Mouse (Mus musculus) liver, adult 2 months (tissue): ENCODE results near the gene Ugt1a6b. TPM values are rescaled to one million over a fixed set of nuclear protein-coding genes. Genes with fewer than 3 reads are reported as not detected.

Source experiments
- DNase-seq: peaks from one replicate; pipeline ENCODE4 v3.0.0-alpha.2; 2011; ENCODE audit warnings: low read depth, low spot score; ENCODE audit errors: extremely low read depth
- H3K27ac ChIP-seq: fragments of 200-500 bp; replicated peaks from 2 replicates; pipeline ENCODE4 v1.5.1; 2012; ENCODE audit warnings: low read depth, mild to moderate bottlenecking, control low read depth, inconsistent platforms, low read length; ENCODE audit not compliant: insufficient read depth
- H3K27me3 ChIP-seq: fragments of 200-500 bp; 2 replicates; pipeline ENCODE4 v1.6.1; 2012; ENCODE audit warnings: mild to moderate bottlenecking, moderate library complexity, low read length, inconsistent platforms; ENCODE audit not compliant: control insufficient read depth, insufficient read depth
- H3K36me3 ChIP-seq: fragments of 200-500 bp; 2 replicates; pipeline ENCODE4 v1.6.1; 2012; ENCODE audit warnings: low read length, inconsistent platforms; ENCODE audit not compliant: control insufficient read depth, insufficient read depth
- H3K4me1 ChIP-seq: fragments of 200-500 bp; 2 replicates; pipeline ENCODE4 v1.6.1; 2011; ENCODE audit warnings: low read length; ENCODE audit not compliant: control insufficient read depth, insufficient read depth
- H3K4me3 ChIP-seq: fragments of 200-500 bp; 2 replicates; pipeline ENCODE4 v1.5.1; 2011; ENCODE audit warnings: low read depth, mild to moderate bottlenecking, control low read depth, low read length, moderate library complexity; ENCODE audit not compliant: insufficient read depth
- H3K79me2 ChIP-seq: fragments of 200-500 bp; 2 replicates; pipeline ENCODE4 v1.6.1; 2012; ENCODE audit warnings: inconsistent platforms, mild to moderate bottlenecking, low read length, moderate library complexity; ENCODE audit not compliant: control insufficient read depth, insufficient read depth
- H3K9ac ChIP-seq: fragments of 200-500 bp; 2 replicates; pipeline ENCODE4 v1.6.1; 2012; ENCODE audit warnings: low read depth, mild to moderate bottlenecking, control low read depth, inconsistent platforms, low read length
- CTCF ChIP-seq: fragments of 200-500 bp; IDR thresholded peaks from 2 replicates; pipeline ENCODE4 v1.5.1; 2011; ENCODE audit warnings: low read depth, low read length, control low read depth
- POLR2A ChIP-seq: fragments of 200-500 bp; IDR thresholded peaks from 2 replicates; pipeline ENCODE4 v1.6.1; 2011; ENCODE audit warnings: low read length, control low read depth; ENCODE audit not compliant: insufficient read depth; ENCODE audit errors: extremely low read depth
- WGBS: fragments of 180-500 bp; shearing (Covaris S2); methylation state at CpG from one replicate; pipeline ENCODE4 v1.1.7; 2018; 5-methylcytosine and 5-hydroxymethylcytosine counted together
- polyA plus RNA-seq: library from polyadenylated mRNA; depleted of rRNA; stranded (reverse); fragments of >200 nt; gene quantifications from 2 replicates; pipeline ENCODE4 v1.2.3, GENCODE M21; 2012
- total RNA-seq: library from RNA; depleted of rRNA; stranded (reverse); fragments of >200 nt; gene quantifications from 2 replicates; pipeline ENCODE4 v1.2.3, GENCODE M21; 2014

The Ugt1a6b gene
- total and polyA plus RNA-seq, 2 experiments, result 91.0 to 97.1 TPM

DNA sequence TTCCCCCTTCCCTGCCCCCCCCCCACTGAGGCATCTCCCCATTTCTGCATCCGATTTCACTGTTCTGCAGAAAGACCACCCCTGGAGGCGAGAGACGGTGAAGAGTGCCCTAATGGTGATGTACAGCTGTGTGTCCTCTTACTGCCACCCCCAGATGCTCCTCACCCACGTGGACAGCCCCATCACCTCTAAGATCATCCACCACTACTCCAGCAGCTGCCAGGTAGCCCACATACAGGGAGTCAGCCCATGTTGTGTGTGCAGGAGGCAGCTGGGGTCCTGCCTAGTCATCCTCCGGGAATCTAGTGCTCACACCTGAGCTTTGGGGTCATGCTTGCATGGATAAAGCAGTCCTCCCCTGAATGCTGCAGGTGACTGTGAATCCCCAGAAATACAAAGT lies 140.8 kb downstream of the Ugt1a6b start:
- no peaks in the 10 kb centered on the region for H3K36me3 ChIP-seq
- no peak overlapping the region for H3K4me3 ChIP-seq
- H3K27me3 ChIP-seq, result no peaks in the 10 kb centered on the region
- H3K79me2 ChIP-seq, result no peaks in the 10 kb centered on the region
- H3K4me1 ChIP-seq, result no peaks in the 10 kb centered on the region
- TF ChIP-seq POLR2A, result no peak
- TF ChIP-seq CTCF, result no peak
- no peak overlapping the region for H3K27ac ChIP-seq
- no peak overlapping the region for H3K9ac ChIP-seq
- 71% methylated on average over 5 of the region's 5 CpGs for WGBS
- DNase-seq, result no peak

GRCm38 (mm10) chr1:88245881-88246280 lies 142.8 kb downstream of the Ugt1a6b start:
- no peak for TF ChIP-seq POLR2A
- TF ChIP-seq CTCF, result no peak
- H3K36me3 ChIP-seq, result no peaks in the 10 kb centered on the region
- H3K27ac ChIP-seq, result no peak overlapping the region
- no peak overlapping the region for H3K9ac ChIP-seq
- H3K4me3 ChIP-seq, result no peak overlapping the region
- 81% methylated on average over 6 of the region's 6 CpGs for WGBS
- no peaks in the 10 kb centered on the region for H3K27me3 ChIP-seq
- no peaks in the 10 kb centered on the region for H3K79me2 ChIP-seq
- DNase-seq, result no peak
- H3K4me1 ChIP-seq, result no peaks in the 10 kb centered on the region

DNA sequence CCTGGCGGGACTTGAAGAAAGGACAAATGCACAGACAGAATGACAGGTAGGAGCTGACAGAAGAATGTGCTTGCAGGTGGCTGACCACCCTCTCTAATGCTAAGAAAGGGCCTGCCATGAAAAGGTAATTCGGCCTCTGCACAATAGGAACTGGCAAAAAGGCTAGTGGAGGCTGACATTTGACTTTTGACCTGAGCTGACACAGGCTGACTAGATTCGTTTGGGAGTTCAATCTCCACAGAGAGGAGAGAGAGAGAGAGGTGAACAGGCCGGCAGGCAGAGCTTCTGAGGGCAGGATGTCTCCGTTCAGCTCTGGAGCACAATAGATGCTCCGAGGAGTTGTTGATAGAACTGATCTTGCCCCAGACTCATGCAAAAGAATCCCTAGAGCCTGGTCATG lies 143.3 kb downstream of the Ugt1a6b start:
- Histone ChIP-seq H3K4me1 (no peaks in the 10 kb centered on the region), H3K4me3 (no peak overlapping the region), H3K36me3 (no peaks in the 10 kb centered on the region), H3K27me3 (no peaks in the 10 kb centered on the region), H3K79me2 (no peaks in the 10 kb centered on the region), H3K9ac (no peak overlapping the region), H3K27ac (no peak overlapping the region)
- WGBS, result 46% methylated on average over 6 of the region's 6 CpGs
- peak; percentile 77 for DNase-seq
- TF ChIP-seq POLR2A (no peak), CTCF (no peak)

GRCm38 (mm10) chr1:88247660-88248059 lies 144.6 kb downstream of the Ugt1a6b start:
- Histone ChIP-seq H3K27me3 (no peaks in the 10 kb centered on the region), H3K36me3 (no peaks in the 10 kb centered on the region), H3K79me2 (no peaks in the 10 kb centered on the region), H3K4me3 (no peak overlapping the region), H3K4me1 (peaks cover 1% of the 10 kb centered on the region; the same call in 1 of the 2 replicates), H3K9ac (no peak overlapping the region), H3K27ac (no peak overlapping the region)
- DNase-seq, result no peak
- TF ChIP-seq CTCF (no peak), POLR2A (no peak)
- WGBS, result 47% methylated on average over 2 of the region's 2 CpGs

DNA sequence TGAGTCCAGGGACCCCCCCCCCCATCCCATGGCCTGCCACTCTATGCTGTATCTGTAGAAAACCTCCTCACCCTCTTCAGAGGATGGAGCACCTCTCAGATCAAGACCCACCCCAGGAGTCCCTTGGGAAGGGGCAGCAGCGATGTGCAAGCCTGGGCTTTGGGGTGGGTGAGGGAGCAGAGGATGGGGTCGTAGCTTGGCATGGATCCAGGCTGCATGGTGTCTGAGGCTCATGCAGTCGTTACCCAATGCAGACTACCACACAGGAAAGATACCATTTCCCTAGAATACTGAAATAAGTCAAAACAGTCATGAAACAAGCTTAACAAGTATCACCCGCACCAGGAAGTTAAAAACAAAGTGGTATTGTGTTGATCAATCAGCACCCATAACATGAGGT lies 145.6 kb downstream of the Ugt1a6b start:
- Histone ChIP-seq H3K27ac (no peak overlapping the region), H3K79me2 (no peaks in the 10 kb centered on the region), H3K4me1 (peaks cover 11% of the 10 kb centered on the region), H3K9ac (no peak overlapping the region), H3K27me3 (no peaks in the 10 kb centered on the region), H3K4me3 (no peak overlapping the region), H3K36me3 (no peaks in the 10 kb centered on the region)
- WGBS, result 70% methylated on average over 4 of the region's 4 CpGs
- no peak for TF ChIP-seq CTCF
- TF ChIP-seq POLR2A, result no peak
- DNase-seq, result no peak

- WGBS, result 81% methylated on average over 7 of the region's 7 CpGs
- peaks cover 11% of the 10 kb centered on the region for H3K4me1 ChIP-seq
Observed at GRCm38 (mm10) chr1:88249596-88249995, 146.5 kb downstream of the Ugt1a6b start.

More at GRCm38 (mm10) chr1:88249596-88249995, 146.5 kb downstream of the Ugt1a6b start:
- TF ChIP-seq CTCF (no peak), POLR2A (no peak)
- H3K79me2 ChIP-seq, result no peaks in the 10 kb centered on the region
- H3K9ac ChIP-seq, result no peak overlapping the region
- no peaks in the 10 kb centered on the region for H3K27me3 ChIP-seq
- DNase-seq, result no peak
- no peak overlapping the region for H3K27ac ChIP-seq
- no peak overlapping the region for H3K4me3 ChIP-seq
- no peaks in the 10 kb centered on the region for H3K36me3 ChIP-seq
